Mouse (Mus musculus) kidney, adult 2 months (tissue): ENCODE measurements around the gene Clec3b. TPM values are rescaled to one million over a fixed set of nuclear protein-coding genes. Genes with fewer than 3 reads are reported as not detected.

ENCODE experiments used
- DNase-seq: peaks from one replicate; pipeline ENCODE4 v3.0.0; 2021
- H3K27ac ChIP-seq: fragments of 200-500 bp; 2 replicates; pipeline ENCODE4 v1.5.1; 2012; ENCODE audit warnings: low read depth, low read length, control low read depth, inconsistent platforms; ENCODE audit not compliant: insufficient read depth
- H3K27me3 ChIP-seq: fragments of 200-500 bp; replicated peaks from 2 replicates; pipeline ENCODE4 v1.6.1; 2012; ENCODE audit warnings: mild to moderate bottlenecking, moderate library complexity, low read length, inconsistent platforms; ENCODE audit not compliant: control insufficient read depth, insufficient read depth
- H3K36me3 ChIP-seq: fragments of 200-500 bp; 2 replicates; pipeline ENCODE4 v1.6.1; 2012; ENCODE audit warnings: mild to moderate bottlenecking, moderate library complexity, low read length, inconsistent platforms; ENCODE audit not compliant: control insufficient read depth, insufficient read depth
- H3K4me1 ChIP-seq: fragments of 200-500 bp; 2 replicates; pipeline ENCODE4 v1.6.1; 2011; ENCODE audit warnings: low read length; ENCODE audit not compliant: control insufficient read depth, insufficient read depth
- H3K4me3 ChIP-seq: fragments of 200-500 bp; 2 replicates; pipeline ENCODE4 v1.5.1; 2011; ENCODE audit warnings: mild to moderate bottlenecking, low read depth, low read length, control low read depth; ENCODE audit not compliant: insufficient read depth
- CTCF ChIP-seq: fragments of 200-500 bp; conservative IDR thresholded peaks from 2 replicates; pipeline ENCODE4 v1.5.1; 2011; ENCODE audit warnings: low read depth, mild to moderate bottlenecking, control low read depth, low read length, moderate library complexity, mixed read lengths; ENCODE audit not compliant: insufficient read depth, insufficient read length
- POLR2A ChIP-seq: fragments of 200-500 bp; IDR thresholded peaks from one replicate; pipeline ENCODE4 v1.6.1; 2011; ENCODE audit warnings: low read depth, low read length, control low read depth
- WGBS: fragments of 180-500 bp; shearing (Covaris S2); methylation state at CpG from one replicate; pipeline ENCODE4 v1.1.7; 2018; 5-methylcytosine and 5-hydroxymethylcytosine counted together
- polyA plus RNA-seq: library from polyadenylated mRNA; depleted of rRNA; stranded (reverse); fragments of >200 nt; gene quantifications from 2 replicates; pipeline ENCODE4 v1.2.3, GENCODE M21; 2012

Clec3b gene
- polyA plus RNA-seq, 1 experiment, result 16.2 TPM

DNA sequence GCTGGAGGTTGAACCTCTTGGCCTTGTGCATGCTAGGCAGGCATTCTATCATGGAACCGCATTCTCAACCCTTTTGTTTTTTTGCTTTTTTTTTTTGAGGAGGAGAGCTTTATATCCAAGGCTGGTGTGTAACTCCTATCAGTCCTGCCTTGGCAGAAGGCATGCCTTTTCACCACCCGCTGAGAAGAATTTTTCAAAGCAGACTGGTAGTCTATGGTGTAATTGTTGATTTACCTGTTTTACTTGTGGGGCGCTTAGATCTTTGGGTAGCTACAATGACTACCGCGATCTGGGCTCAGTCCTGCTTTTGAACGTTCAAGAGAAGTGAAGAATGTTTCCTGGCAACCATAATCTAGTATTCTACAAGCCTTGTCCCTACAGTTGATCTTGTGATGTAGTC, 36.8 kb upstream of the Clec3b start:
- peaks cover 9% of the 10 kb centered on the region; the same call in 1 of the 2 replicates for H3K4me1 ChIP-seq
- no peak for TF ChIP-seq CTCF
- TF ChIP-seq POLR2A, result no peak
- no peak overlapping the region for H3K27ac ChIP-seq
- no peaks in the 10 kb centered on the region; the same call in 1 of the 2 replicates for H3K36me3 ChIP-seq
- H3K27me3 ChIP-seq, result no peaks in the 10 kb centered on the region
- DNase-seq, result no peak
- H3K4me3 ChIP-seq, result peak overlapping the region; percentile 90
- WGBS, result 45% methylated on average over 6 of the region's 6 CpGs

DNA sequence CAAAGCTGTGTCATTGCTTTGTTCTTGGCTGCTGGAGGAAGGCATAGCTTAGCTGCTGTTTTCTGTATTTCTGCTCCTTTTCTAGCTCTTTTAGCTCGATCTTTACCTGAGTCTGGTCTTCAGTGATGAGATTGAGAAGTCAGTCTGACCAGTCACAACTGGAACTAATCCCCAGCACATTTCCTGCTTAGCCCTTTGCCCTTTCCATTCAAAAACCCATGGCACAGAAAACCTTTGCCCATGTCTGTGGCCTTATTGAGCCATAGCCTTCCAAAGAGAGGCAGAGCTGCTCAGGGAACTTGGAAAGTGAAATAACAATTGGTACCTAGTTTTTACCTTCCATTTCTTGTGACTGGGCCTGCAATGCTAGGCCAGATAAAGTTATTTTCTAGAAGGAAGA, 35.2 kb upstream of the Clec3b start:
- Histone ChIP-seq H3K36me3 (no peaks in the 10 kb centered on the region; the same call in 1 of the 2 replicates), H3K27ac (no peak overlapping the region), H3K4me3 (no peak overlapping the region), H3K27me3 (no peaks in the 10 kb centered on the region), H3K4me1 (peaks cover 9% of the 10 kb centered on the region; the same call in 1 of the 2 replicates)
- TF ChIP-seq CTCF, result no peak
- TF ChIP-seq POLR2A, result no peak
- peak; percentile 34 for DNase-seq
- WGBS, result 68% methylated on average over 1 of the region's 1 CpGs

DNA sequence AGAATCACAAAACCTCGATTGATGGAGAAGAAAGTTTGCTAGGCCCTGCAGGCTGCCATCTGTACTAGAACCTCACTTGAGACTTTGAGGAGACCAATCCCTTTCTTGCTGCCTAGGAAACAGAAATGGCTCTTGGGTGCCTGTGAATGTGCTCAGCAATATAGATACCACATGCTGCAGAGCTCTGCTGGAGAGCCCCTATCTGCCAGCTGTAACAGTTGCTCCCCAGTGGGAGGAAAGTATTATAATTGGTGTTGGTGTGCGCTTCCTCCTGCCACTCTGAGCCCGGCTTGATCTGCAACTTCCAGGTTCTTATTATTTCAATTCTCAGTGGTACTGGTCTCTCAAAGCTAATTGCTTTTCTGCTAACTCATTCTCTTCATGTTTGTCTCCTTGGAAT, 27.7 kb upstream of the Clec3b start:
- H3K4me3 ChIP-seq, result no peak overlapping the region
- H3K27ac ChIP-seq, result no peak overlapping the region
- H3K4me1 ChIP-seq, result no peaks in the 10 kb centered on the region
- no peaks in the 10 kb centered on the region for H3K27me3 ChIP-seq
- 90% methylated on average over 3 of the region's 3 CpGs for WGBS
- H3K36me3 ChIP-seq, result no peaks in the 10 kb centered on the region; the same call in 1 of the 2 replicates
- no peak for DNase-seq
- TF ChIP-seq POLR2A (no peak), CTCF (no peak)

- no peaks in the 10 kb centered on the region; the same call in 1 of the 2 replicates for H3K36me3 ChIP-seq
- TF ChIP-seq POLR2A (no peak), CTCF (peak; percentile 83)
- WGBS, result 93% methylated on average over 6 of the region's 6 CpGs
- no peaks in the 10 kb centered on the region for H3K27me3 ChIP-seq
- H3K4me1 ChIP-seq, result no peaks in the 10 kb centered on the region
- DNase-seq, result peak; percentile 37
- H3K4me3 ChIP-seq, result no peak overlapping the region
- H3K27ac ChIP-seq, result no peak overlapping the region
Observed at GRCm38 (mm10) chr9:123123571-123124412, 27.0 kb upstream of the Clec3b start.

DNA sequence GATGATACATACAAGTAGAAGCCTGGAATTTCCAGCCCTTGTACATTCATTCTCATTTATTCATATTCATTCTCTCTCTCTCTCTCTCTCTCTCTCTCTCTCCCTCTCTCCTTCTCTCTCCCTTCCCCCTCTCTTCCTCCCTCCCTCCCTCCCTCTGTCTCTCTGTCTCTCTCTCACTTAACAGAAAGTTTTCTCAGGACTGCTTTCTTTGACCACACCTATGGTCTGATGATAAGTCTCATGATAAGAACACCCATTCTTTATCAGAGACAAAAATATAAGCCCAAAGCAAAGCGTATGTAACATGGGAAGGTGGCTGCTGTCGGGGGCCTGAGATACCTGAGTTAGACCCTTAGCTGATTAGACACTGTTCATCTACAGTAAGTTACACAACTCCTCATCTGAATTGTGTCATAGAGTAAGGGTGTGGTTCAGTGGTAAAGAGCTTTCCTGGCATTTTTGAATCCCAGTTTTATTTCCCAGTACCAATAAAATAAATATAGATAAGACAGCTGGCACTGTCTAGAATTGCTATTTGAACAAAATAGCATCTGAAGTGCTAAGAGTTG, 26.2 kb upstream of the Clec3b start:
- DNase-seq, result no peak
- no peak overlapping the region for H3K27ac ChIP-seq
- H3K4me1 ChIP-seq, result no peaks in the 10 kb centered on the region
- WGBS, result 99% methylated on average over 2 of the region's 2 CpGs
- no peak overlapping the region for H3K4me3 ChIP-seq
- H3K36me3 ChIP-seq, result no peaks in the 10 kb centered on the region; the same call in 1 of the 2 replicates
- H3K27me3 ChIP-seq, result no peaks in the 10 kb centered on the region
- TF ChIP-seq POLR2A (no peak), CTCF (no peak)

GRCm38 (mm10) chr9:123127663-123128062, 23.1 kb upstream of the Clec3b start:
- 91% methylated on average over 6 of the region's 6 CpGs for WGBS
- Histone ChIP-seq H3K27ac (no peak overlapping the region), H3K4me1 (no peaks in the 10 kb centered on the region), H3K27me3 (no peaks in the 10 kb centered on the region), H3K36me3 (peaks cover 3% of the 10 kb centered on the region), H3K4me3 (no peak overlapping the region)
- TF ChIP-seq POLR2A, result no peak
- no peak for TF ChIP-seq CTCF
- no peak for DNase-seq

GRCm38 (mm10) chr9:123132994-123133393, 17.8 kb upstream of the Clec3b start:
- H3K4me3 ChIP-seq, result no peak overlapping the region
- H3K27me3 ChIP-seq, result no peaks in the 10 kb centered on the region
- peaks cover 3% of the 10 kb centered on the region for H3K36me3 ChIP-seq
- H3K27ac ChIP-seq, result no peak overlapping the region
- no peaks in the 10 kb centered on the region for H3K4me1 ChIP-seq
- whole genome bisulfite sequencing, result 95% methylated on average over 3 of the region's 3 CpGs
- no peak for DNase-seq
- TF ChIP-seq POLR2A, result no peak
- no peak for TF ChIP-seq CTCF
